Comparison of ENCODE assay signal across 8 mouse cellular contexts in genomic region chrX:100738918-100739317, GRCm38 (mm10). TPM values are rescaled to one million over a fixed set of nuclear protein-coding genes. Genes with fewer than 3 reads are reported as not detected.
DNase-seq lines count a peak whose midpoint lies in the region; ATAC-seq lines count a peak whose summit lies in the region.

No protein-coding gene starts in this region.

- peak overlapping the region; percentile 43 for H3K9ac ChIP-seq in hindbrain, embryonic 13.5 days

- peak; percentile 51 to 83 for DNase-seq in adrenal gland, adult (ENCODE audit: inconsistent age in 2 of 2, low spot score in 1 of 2)
- DNase-seq in cerebellum, postnatal 36 days, result peak; percentile 66 to 71
- peak; percentile 49 for DNase-seq in gastrocnemius, adult 18-20 months (ENCODE audit: low spot score)
- peak; percentile 54 to 73 for DNase-seq in layer of hippocampus, postnatal 14 days (ENCODE audit: low spot score in 2 of 2)
- peak; percentile 80 for DNase-seq in lung, postnatal 10 days
- DNase-seq in retina, embryonic 14.5 days (ENCODE audit: low spot score), result peak; percentile 78
- DNase-seq in T-cell, adult 2 months (ENCODE audit: low spot score), result no peak

- peak; percentile 75 for ATAC-seq in hindbrain, embryonic 13.5 days (ENCODE audit: low FRiP score)

- H3K9me3 ChIP-seq in hindbrain, embryonic 13.5 days, result no peaks in the 10 kb centered on the region

- H3K27ac ChIP-seq in hindbrain, embryonic 13.5 days, result no peak overlapping the region

- 0 out of 2 replicates have a peak, but pooled peaks cover 3% of the 10 kb centered on the region for H3K27me3 ChIP-seq in hindbrain, embryonic 13.5 days

- H3K36me3 ChIP-seq in hindbrain, embryonic 13.5 days, result no peaks in the 10 kb centered on the region

- WGBS in hindbrain, embryonic 13.5 days, result 19% methylated on average over 14 of the region's 14 CpGs

- no peaks in the 10 kb centered on the region for H3K4me1 ChIP-seq in hindbrain, embryonic 13.5 days (replicated peaks)

- peak overlapping the region; percentile 37 for H3K4me3 ChIP-seq in hindbrain, embryonic 13.5 days

- H3K4me2 ChIP-seq in hindbrain, embryonic 13.5 days, result peak overlapping the region; percentile 53

RNA-seq across cellular contexts. Expression of gene Gdpd2, which starts 9.2 kb away (rescaled TPM):
- total RNA-seq in gastrocnemius, adult 18-20 months (2021), result not detected
- 31.3 and 32.8 TPM in 2 replicates for polyA plus RNA-seq in hindbrain, embryonic 13.5 days (2015; fragmentation: Nextera tagmentation; extraction: Ambion mirVana)
- total RNA-seq in layer of hippocampus, postnatal 14 days (2021), result 10 to 100 TPM; 13.1 to 19.1 TPM

RNA-seq across cellular contexts. Expression of gene Dlg3, which starts 28.6 kb away (rescaled TPM):
- 1 to 10 TPM; 1.1 to 1.9 TPM for total RNA-seq in gastrocnemius, adult 18-20 months (2021)
- polyA plus RNA-seq in hindbrain, embryonic 13.5 days (2015; fragmentation: Nextera tagmentation; extraction: Ambion mirVana), result 8.6 and 9.6 TPM in 2 replicates
- total RNA-seq in layer of hippocampus, postnatal 14 days (2021), result 100 to 1,000 TPM; 138 to 153 TPM

Comparison
In these comparisons a context has a peak if more than half of its experiments do, and no peak if none do; other contexts are left out.
1. RNA of gene Gdpd2, which starts 9.2 kb away (total RNA-seq): 13.1 to 19.1 TPM in layer of hippocampus, postnatal 14 days; not detected in gastrocnemius, adult 18-20 months; every median in the first group is over 10 times any median in the second.
2. RNA of gene Dlg3, which starts 28.6 kb away (total RNA-seq): 138 to 153 TPM in layer of hippocampus, postnatal 14 days; 1.1 to 1.9 TPM in gastrocnemius, adult 18-20 months; every median in the first group is over 10 times any median in the second.